Mouse (Mus musculus) liver, postnatal 0 days (tissue): ENCODE data around the gene Raver1. TPM values are rescaled to one million over a fixed set of nuclear protein-coding genes. Genes with fewer than 3 reads are reported as not detected.

Experiments
- ATAC-seq: fragments of 200-750 bp; cut with Nextera tagmentation; 2 replicates; pipeline ENCODE4 v1.8.0; 2017; ENCODE audit warnings: mild to moderate bottlenecking, moderate library complexity
- DNase-seq: peaks from one replicate; pipeline ENCODE4 v3.0.0-alpha.2; 2016
- H3K27ac ChIP-seq: fragments of 300-500 bp; sonication (generic); 2 replicates; pipeline ENCODE4 v1.5.1; 2014; ENCODE audit warnings: antibody characterized with exemption, moderate library complexity, mild to moderate bottlenecking, low read depth
- H3K27me3 ChIP-seq: fragments of 300-500 bp; sonication (generic); 2 replicates; pipeline ENCODE4 v1.6.1; 2014; ENCODE audit warnings: low read length, control low read depth, mixed read lengths; ENCODE audit not compliant: insufficient read depth
- H3K36me3 ChIP-seq: fragments of 300-500 bp; sonication (generic); replicated peaks from 2 replicates; pipeline ENCODE4 v1.6.1; 2014; ENCODE audit warnings: mild to moderate bottlenecking, control low read depth, low read length, moderate library complexity, mixed read lengths; ENCODE audit not compliant: insufficient read depth
- H3K4me1 ChIP-seq: fragments of 300-500 bp; sonication (generic); 2 replicates; pipeline ENCODE4 v1.6.1; 2014; ENCODE audit warnings: antibody characterized with exemption, mild to moderate bottlenecking, control low read depth; ENCODE audit not compliant: insufficient read depth
- H3K4me2 ChIP-seq: fragments of 300-500 bp; sonication (generic); 2 replicates; pipeline ENCODE4 v1.6.1; 2014; ENCODE audit warnings: low read depth, mild to moderate bottlenecking, low read length, moderate library complexity, mixed read lengths
- H3K4me3 ChIP-seq: fragments of 300-500 bp; sonication (generic); 2 replicates; pipeline ENCODE4 v1.5.1; 2014; ENCODE audit warnings: low read depth, low read length
- H3K9ac ChIP-seq: fragments of 300-500 bp; sonication (generic); replicated peaks from 2 replicates; pipeline ENCODE4 v1.6.1; 2014; ENCODE audit warnings: mild to moderate bottlenecking, moderate library complexity
- H3K9me3 ChIP-seq: fragments of 300-500 bp; sonication (generic); 2 replicates; pipeline ENCODE4 v1.6.1; 2016; ENCODE audit warnings: mild to moderate bottlenecking, control low read depth, low read length, mixed read lengths
- CTCF ChIP-seq: sonication (generic); IDR thresholded peaks from 2 replicates; pipeline ENCODE4 v1.5.1; 2016; ENCODE audit warnings: antibody characterized with exemption, low read depth
- EP300 ChIP-seq: IDR thresholded peaks from 2 replicates; pipeline ENCODE4 v1.6.1; 2016; ENCODE audit warnings: antibody characterized with exemption, low read depth, mild to moderate bottlenecking
- WGBS: fragments of 180-500 bp; shearing (Covaris S2); extraction: QIAGEN DNeasy Blood & Tissue Kit; methylation state at CpG from one replicate; pipeline ENCODE4 v1.1.7; 2014; ENCODE audit not compliant: insufficient replicate concordance; 5-methylcytosine and 5-hydroxymethylcytosine counted together
- polyA plus RNA-seq: library from polyadenylated mRNA; unstranded; fragments of >200 nt; fragmentation: Nextera tagmentation; extraction: Ambion mirVana; gene quantifications from 2 replicates; pipeline ENCODE4 v1.2.1, GENCODE M21; 2015

Gene Raver1
- polyA plus RNA-seq, 1 experiment from 2014 or later = 9.5 TPM

DNA sequence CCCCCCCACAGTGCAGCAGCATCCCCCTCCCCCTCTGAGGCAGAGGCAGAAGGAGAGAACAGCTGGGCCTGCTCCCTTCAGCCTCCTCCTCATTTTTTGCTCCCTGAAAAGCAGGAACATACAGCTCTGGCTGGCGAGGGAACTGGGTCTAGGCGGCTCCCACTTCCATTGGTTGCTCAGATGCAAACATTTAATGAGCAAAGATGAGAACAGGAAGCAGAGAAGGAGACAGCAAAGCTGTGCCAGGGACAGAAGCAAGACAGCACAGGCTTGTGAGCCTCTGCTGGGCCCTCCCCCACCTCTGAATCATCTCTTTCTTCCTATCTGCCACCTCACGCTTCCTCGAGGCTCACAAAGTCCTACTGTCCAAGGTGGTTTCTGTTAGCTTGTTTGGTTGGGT lies 50.5 kb downstream of the Raver1 start:
- Histone ChIP-seq H3K4me1 (peaks cover 14% of the 10 kb centered on the region), H3K4me2 (no peak overlapping the region), H3K36me3 (no peaks in the 10 kb centered on the region), H3K27ac (no peak overlapping the region), H3K27me3 (peaks cover 36% of the 10 kb centered on the region), H3K9ac (no peak overlapping the region), H3K4me3 (no peak overlapping the region), H3K9me3 (no peaks in the 10 kb centered on the region)
- 46% methylated on average over 4 of the region's 4 CpGs for WGBS
- TF ChIP-seq CTCF (no peak), EP300 (no peak)
- ATAC-seq (no peak), DNase-seq (no peak)

DNA sequence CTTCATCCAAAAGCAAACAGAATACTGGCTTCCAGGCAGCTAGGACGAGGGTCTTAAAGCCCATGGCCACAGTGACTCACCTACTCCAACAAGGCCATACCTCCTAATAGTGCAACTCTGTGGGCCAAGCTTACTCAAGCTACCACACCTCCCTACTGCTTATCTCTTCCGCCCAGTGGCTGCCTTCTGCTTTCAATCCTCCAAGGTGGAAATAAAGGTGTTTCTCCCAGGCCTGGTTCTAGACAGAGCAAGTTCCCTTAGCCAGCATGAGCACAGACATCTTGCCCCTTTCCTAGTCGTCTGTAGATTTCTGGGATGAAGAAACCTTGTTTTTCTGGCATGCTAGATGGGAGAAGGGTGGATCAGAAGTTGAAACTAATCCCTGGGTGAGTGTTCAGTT lies 52.0 kb downstream of the Raver1 start:
- ATAC-seq (peak; percentile 74), DNase-seq (no peak)
- Histone ChIP-seq H3K27ac (no peak overlapping the region), H3K27me3 (peaks cover 51% of the 10 kb centered on the region), H3K4me1 (peaks cover 16% of the 10 kb centered on the region), H3K9ac (no peak overlapping the region), H3K36me3 (no peaks in the 10 kb centered on the region), H3K4me2 (no peak overlapping the region), H3K4me3 (no peak overlapping the region), H3K9me3 (no peaks in the 10 kb centered on the region)
- WGBS = 56% methylated on average over 3 of the region's 3 CpGs
- TF ChIP-seq EP300 (no peak), CTCF (no peak)

DNA sequence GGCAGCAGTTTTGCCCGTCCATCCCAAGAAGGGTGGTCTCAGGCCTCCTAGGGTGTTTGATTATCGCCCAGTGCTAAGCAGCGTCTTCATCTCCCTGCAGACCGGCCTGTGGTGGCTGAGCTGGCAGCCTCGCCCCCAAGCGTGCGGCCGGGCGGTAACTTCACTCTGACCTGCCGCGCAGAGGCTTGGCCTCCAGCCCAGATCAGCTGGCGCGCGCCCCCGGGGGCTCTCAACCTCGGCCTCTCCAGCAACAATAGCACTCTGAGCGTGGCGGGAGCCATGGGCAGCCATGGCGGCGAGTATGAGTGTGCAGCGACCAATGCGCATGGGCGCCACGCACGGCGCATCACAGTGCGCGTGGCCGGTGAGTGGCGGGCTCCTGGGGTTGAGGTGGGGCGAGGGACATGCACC lies 54.3 kb downstream of the Raver1 start:
- H3K4me1 ChIP-seq = peaks cover 31% of the 10 kb centered on the region
- DNase-seq (peak; percentile 29), ATAC-seq (no peak)
- H3K9me3 ChIP-seq = no peaks in the 10 kb centered on the region
- peaks cover 74% of the 10 kb centered on the region for H3K27me3 ChIP-seq
- peak overlapping the region; percentile 51 for H3K4me2 ChIP-seq
- H3K36me3 ChIP-seq = no peaks in the 10 kb centered on the region
- 4% methylated on average over 30 of the region's 31 CpGs for WGBS
- no peak overlapping the region for H3K9ac ChIP-seq
- TF ChIP-seq CTCF = no peak
- no peak for TF ChIP-seq EP300
- H3K27ac ChIP-seq = no peak overlapping the region
- peak overlapping the region; percentile 29 for H3K4me3 ChIP-seq

DNA sequence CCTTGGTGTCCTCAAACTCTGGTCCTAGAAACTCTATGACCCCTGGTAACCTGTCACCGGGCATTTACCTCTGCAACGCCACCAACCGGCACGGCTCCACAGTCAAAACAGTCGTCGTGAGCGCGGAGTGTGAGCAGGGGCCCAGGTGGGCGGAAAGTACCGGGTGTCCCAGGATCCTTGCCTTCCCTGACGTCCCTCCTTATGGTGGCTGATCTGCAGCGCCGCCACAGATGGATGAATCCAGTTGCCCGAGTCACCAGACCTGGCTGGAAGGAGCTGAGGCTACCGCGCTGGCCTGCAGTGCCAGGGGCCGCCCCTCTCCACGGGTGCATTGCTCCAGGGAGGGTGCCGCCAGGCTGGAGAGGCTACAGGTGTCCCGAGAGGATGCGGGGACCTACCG lies 55.1 kb downstream of the Raver1 start:
- no peak overlapping the region for H3K4me3 ChIP-seq

DNA sequence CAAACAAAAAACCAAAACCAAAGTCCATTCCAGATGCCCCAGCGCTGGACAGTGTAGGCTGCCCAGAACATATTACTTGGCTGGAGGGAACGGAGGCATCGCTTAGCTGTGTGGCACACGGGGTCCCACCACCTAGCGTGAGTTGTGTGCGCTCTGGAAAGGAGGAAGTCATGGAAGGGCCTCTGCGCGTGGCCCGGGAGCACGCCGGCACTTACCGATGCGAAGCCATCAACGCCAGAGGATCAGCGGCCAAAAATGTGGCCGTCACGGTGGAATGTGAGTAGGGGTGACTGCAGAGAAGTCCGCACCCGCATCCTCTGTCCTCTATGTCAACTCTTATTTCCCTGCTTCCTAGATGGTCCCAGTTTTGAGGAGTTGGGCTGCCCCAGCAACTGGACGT lies 55.6 kb downstream of the Raver1 start:
- Histone ChIP-seq H3K27ac (no peak overlapping the region), H3K4me1 (peaks cover 44% of the 10 kb centered on the region), H3K36me3 (no peaks in the 10 kb centered on the region), H3K9ac (no peak overlapping the region), H3K4me3 (no peak overlapping the region), H3K9me3 (no peaks in the 10 kb centered on the region), H3K4me2 (no peak overlapping the region), H3K27me3 (peaks cover 85% of the 10 kb centered on the region)
- no peak for DNase-seq
- ATAC-seq = no peak
- no peak for TF ChIP-seq EP300
- TF ChIP-seq CTCF = no peak
- WGBS = 9% methylated on average over 20 of the region's 20 CpGs

More for the DNA sequence above, 55.1 kb downstream of the Raver1 start:
- Histone ChIP-seq H3K4me1 (peaks cover 39% of the 10 kb centered on the region), H3K9ac (no peak overlapping the region), H3K36me3 (no peaks in the 10 kb centered on the region), H3K27ac (no peak overlapping the region), H3K27me3 (peaks cover 82% of the 10 kb centered on the region), H3K9me3 (no peaks in the 10 kb centered on the region), H3K4me2 (no peak overlapping the region)
- ATAC-seq (no peak), DNase-seq (no peak)
- TF ChIP-seq EP300 (no peak), CTCF (no peak)
- WGBS = 4% methylated on average over 22 of the region's 22 CpGs

DNA sequence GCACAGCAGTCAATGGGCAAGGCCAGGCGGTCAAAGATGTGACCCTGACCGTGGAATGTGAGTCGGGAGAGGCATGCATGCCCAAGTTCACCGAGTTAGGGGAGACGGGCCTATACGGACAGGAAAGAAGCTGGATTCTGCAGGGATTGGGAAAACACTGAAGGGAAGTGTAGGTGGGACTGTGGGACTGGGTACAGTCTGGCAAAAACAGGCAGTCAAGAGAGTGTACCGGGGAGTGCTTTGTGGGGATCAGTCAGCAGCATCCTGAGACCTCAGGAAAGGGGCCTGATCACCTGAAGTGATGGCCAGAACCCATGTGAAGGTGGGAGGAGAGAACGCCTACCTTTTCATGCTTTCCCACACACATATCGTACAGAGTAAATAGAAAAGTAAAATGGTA lies 56.2 kb downstream of the Raver1 start:
- no peak overlapping the region for H3K27ac ChIP-seq
- H3K4me2 ChIP-seq = no peak overlapping the region
- no peak overlapping the region for H3K4me3 ChIP-seq
- TF ChIP-seq CTCF = no peak
- no peak for TF ChIP-seq EP300
- 31% methylated on average over 9 of the region's 9 CpGs for WGBS
- H3K27me3 ChIP-seq = peaks cover 85% of the 10 kb centered on the region
- ATAC-seq (no peak), DNase-seq (no peak)
- H3K4me1 ChIP-seq = peaks cover 47% of the 10 kb centered on the region
- H3K9me3 ChIP-seq = no peaks in the 10 kb centered on the region
- H3K36me3 ChIP-seq = no peaks in the 10 kb centered on the region
- H3K9ac ChIP-seq = no peak overlapping the region
